Mouse (Mus musculus): ENCODE results near the gene Acsf3. TPM values are rescaled to one million over a fixed set of nuclear protein-coding genes. Genes with fewer than 3 reads are reported as not detected.

Acsf3 gene
- polyA plus RNA-seq, 1 experiment, result 7.4 TPM

DNA sequence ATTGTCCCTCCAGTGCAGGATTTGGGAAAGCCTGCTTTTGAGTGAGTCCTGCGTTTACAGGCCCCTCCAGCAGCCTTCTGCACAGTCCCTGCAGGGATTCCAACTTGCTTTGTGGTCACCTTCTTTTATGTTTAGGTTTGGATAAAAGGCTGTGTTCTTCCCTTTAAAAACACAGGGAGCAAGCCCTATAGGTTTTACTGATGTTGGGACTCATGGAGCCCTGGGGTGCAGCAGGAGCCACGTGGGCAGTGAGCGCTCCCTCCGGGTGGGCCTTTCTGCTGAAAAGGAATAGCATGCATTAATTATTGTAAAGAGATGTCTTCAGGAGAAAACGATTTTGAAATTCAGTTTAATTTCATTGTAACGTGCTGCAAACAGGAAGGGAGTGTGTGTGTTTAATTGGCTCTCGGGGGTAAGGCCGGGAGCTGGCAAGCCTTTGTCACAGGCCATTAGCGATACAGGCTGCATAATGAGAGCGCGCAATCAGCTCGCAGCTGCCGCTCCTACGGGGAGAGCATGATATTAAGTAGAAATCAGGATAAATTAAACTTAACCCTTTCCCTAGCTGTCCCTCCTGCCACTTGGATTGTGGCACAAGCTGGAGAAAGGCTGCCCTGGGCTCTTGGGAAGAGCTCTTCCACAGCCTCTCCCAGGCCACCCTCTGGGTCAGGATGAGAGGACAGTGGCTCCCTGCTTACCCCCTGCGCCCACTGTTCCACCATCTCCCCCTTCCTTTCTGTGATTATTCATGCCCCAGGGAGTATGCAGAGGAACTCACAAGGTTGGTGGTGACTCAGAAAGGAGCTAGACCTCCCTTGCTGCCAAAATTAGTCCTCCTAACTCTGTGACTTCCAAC is 28.8 kb downstream of the Acsf3 start:
- Histone ChIP-seq H3K4me3 (ENCODE audit: insufficient read depth, low read length) (no peak overlapping the region), H3K4me1 (ENCODE audit: control insufficient read depth, insufficient read depth, low read length) (no peaks in the 10 kb centered on the region), H3K27ac (ENCODE audit: insufficient read depth, low read depth, low read length) (no peak overlapping the region)
- no peak for TF ChIP-seq POLR2A (IDR thresholded peaks at IDR 0.05; ENCODE audit: borderline replicate concordance, low read depth, low read length)
- no peak for TF ChIP-seq CTCF (IDR thresholded peaks at IDR 0.05; ENCODE audit: low read depth, low read length)

GRCm38 (mm10) chr8:122805349-122805748 is 30.1 kb downstream of the Acsf3 start:
- H3K4me3 ChIP-seq (ENCODE audit: insufficient read depth, low read length), result no peak overlapping the region
- H3K27ac ChIP-seq (ENCODE audit: insufficient read depth, low read depth, low read length), result no peak overlapping the region
- H3K4me1 ChIP-seq (ENCODE audit: control insufficient read depth, insufficient read depth, low read length), result no peaks in the 10 kb centered on the region
- TF ChIP-seq POLR2A (IDR thresholded peaks at IDR 0.05; ENCODE audit: borderline replicate concordance, low read depth, low read length) (no peak), CTCF (IDR thresholded peaks at IDR 0.05; ENCODE audit: low read depth, low read length) (no peak)

DNA sequence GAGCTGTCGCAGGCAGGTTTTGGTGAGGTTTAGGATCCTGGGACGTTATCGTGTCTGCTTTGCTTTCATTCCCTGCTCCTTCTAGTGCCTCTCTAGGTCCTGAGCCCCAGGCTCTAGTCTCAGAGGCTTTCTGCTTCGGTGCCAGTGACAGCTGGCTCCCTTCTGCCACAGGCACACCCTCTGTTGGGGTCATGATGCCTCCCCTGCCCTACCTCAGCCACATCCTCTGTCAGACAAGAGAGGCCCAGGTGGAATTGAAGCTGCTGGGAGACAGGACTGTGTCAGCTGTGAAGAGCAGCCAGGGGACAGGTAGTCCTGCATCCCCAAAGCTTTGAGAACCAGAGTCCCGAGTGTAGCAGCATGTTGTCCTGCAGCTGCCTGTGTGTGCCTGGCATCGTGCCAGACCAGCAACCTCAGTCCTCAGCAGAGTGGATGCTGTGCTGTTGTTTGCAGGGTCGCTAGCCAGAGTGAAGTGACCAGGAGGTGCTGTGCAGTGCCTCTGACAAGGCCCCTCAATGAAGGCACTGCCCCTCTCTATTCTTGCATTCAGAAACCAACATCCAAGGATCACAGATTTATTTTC is 31.8 kb downstream of the Acsf3 start:
- no peak for TF ChIP-seq POLR2A (IDR thresholded peaks at IDR 0.05; ENCODE audit: borderline replicate concordance, low read depth, low read length)
- Histone ChIP-seq H3K4me3 (ENCODE audit: insufficient read depth, low read length) (no peak overlapping the region), H3K4me1 (ENCODE audit: control insufficient read depth, insufficient read depth, low read length) (no peaks in the 10 kb centered on the region), H3K27ac (ENCODE audit: insufficient read depth, low read depth, low read length) (no peak overlapping the region)

- H3K27ac ChIP-seq (ENCODE audit: insufficient read depth, low read depth, low read length), result no peak overlapping the region
- TF ChIP-seq CTCF (IDR thresholded peaks at IDR 0.05; ENCODE audit: low read depth, low read length) (no peak), POLR2A (IDR thresholded peaks at IDR 0.05; ENCODE audit: borderline replicate concordance, low read depth, low read length) (no peak)
- no peaks in the 10 kb centered on the region for H3K4me1 ChIP-seq (ENCODE audit: control insufficient read depth, insufficient read depth, low read length)
- no peak overlapping the region for H3K4me3 ChIP-seq (ENCODE audit: insufficient read depth, low read length)
Observed at GRCm38 (mm10) chr8:122807907-122808306, 32.6 kb downstream of the Acsf3 start.

DNA sequence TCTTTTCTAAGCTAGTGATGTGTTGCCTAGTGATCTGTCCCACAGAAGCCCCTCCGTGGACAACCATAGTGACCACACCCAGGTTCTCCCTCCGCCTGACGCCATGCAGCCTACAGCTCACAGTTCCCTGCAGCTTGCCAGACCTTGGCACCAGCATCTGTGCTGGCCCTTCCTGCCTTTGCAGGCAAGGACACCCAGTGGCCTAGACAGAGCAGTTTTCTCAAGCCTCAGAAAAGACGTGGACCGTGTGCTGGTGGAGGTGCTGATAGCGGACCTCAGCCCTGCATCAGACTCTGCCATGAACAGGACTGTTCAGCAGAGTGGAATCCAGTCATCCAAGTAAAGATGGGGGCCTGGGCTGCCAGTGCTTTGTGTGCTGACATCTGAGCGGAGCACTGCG is 35.1 kb downstream of the Acsf3 start:
- TF ChIP-seq CTCF (IDR thresholded peaks at IDR 0.05; ENCODE audit: low read depth, low read length), result no peak
- TF ChIP-seq POLR2A (IDR thresholded peaks at IDR 0.05; ENCODE audit: borderline replicate concordance, low read depth, low read length), result no peak
- Histone ChIP-seq H3K4me1 (ENCODE audit: control insufficient read depth, insufficient read depth, low read length) (no peaks in the 10 kb centered on the region), H3K4me3 (ENCODE audit: insufficient read depth, low read length) (no peak overlapping the region), H3K27ac (ENCODE audit: insufficient read depth, low read depth, low read length) (no peak overlapping the region)

DNA sequence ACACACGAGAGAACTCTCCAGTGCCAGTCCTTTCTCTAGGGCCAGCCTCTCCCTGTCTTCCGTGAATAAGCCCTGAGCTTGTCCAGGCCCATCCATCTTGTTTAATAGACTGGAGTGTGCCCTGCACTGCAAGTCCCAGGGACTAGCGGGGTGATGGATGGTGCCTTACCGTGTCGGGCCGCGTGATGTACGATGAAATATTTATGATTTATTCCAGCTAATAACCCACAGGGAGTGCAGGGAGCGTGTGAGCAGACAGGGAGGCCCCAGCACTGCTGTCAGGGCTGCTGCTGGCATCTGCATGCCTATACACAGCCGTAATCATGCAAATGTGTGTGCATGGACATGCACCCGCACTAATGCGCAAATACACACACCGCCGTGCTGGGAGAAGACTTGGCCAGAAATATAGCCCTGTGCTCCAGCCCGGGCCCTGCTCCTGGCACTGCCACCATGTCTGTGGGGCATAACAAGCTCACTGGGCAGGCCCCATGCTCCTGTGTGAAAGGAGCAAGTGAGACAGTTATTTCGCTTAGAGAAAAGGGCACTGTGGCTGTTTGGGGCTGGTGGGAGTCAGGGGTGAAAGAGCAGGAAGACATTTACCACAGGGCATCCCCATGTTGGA is 36.7 kb downstream of the Acsf3 start:
- TF ChIP-seq POLR2A (IDR thresholded peaks at IDR 0.05; ENCODE audit: borderline replicate concordance, low read depth, low read length), result no peak
- TF ChIP-seq CTCF (IDR thresholded peaks at IDR 0.05; ENCODE audit: low read depth, low read length), result no peak
- Histone ChIP-seq H3K27ac (ENCODE audit: insufficient read depth, low read depth, low read length) (no peak overlapping the region), H3K4me1 (ENCODE audit: control insufficient read depth, insufficient read depth, low read length) (no peaks in the 10 kb centered on the region), H3K4me3 (ENCODE audit: insufficient read depth, low read length) (no peak overlapping the region)

DNA sequence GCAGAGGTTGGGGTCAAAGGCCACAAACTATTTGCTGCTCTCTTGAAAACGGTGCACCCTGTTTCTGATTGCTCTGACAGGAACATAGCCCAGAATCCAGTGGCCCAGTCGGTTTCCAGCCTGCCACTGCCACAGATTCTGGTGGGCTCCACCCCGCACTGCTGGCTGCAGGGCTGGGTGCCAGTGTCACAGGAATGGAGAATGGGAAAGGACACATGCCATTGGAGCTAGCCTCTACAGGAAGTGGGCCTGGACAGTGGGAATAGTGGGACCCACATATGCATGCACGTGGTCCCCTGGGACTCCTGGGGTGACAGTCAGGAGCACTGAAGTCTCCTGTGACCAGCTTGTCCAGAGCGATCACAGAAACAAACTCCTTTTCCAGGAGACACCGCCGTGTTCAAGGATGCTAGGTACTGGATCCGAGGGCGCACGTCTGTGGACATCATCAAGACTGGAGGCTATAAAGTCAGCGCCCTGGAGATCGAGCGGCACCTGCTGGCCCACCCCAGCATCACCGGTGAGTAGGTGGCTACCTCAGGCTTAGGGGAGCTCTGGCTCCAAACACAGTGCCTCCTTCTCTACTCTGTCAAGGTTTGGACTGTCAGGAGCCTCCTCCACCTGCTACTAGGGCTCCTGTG is 37.4 kb downstream of the Acsf3 start:
- TF ChIP-seq POLR2A (IDR thresholded peaks at IDR 0.05; ENCODE audit: borderline replicate concordance, low read depth, low read length) (no peak), CTCF (IDR thresholded peaks at IDR 0.05; ENCODE audit: low read depth, low read length) (no peak)
- H3K4me3 ChIP-seq (ENCODE audit: insufficient read depth, low read length), result no peak overlapping the region
- H3K27ac ChIP-seq (ENCODE audit: insufficient read depth, low read depth, low read length), result no peak overlapping the region
- no peaks in the 10 kb centered on the region for H3K4me1 ChIP-seq (ENCODE audit: control insufficient read depth, insufficient read depth, low read length)

GRCm38 (mm10) chr8:122814608-122815007 is 39.3 kb downstream of the Acsf3 start:
- H3K27ac ChIP-seq (ENCODE audit: insufficient read depth, low read depth, low read length), result no peak overlapping the region
- TF ChIP-seq CTCF (IDR thresholded peaks at IDR 0.05; ENCODE audit: low read depth, low read length) (no peak), POLR2A (IDR thresholded peaks at IDR 0.05; ENCODE audit: borderline replicate concordance, low read depth, low read length) (no peak)
- H3K4me3 ChIP-seq (ENCODE audit: insufficient read depth, low read length), result no peak overlapping the region
- H3K4me1 ChIP-seq (ENCODE audit: control insufficient read depth, insufficient read depth, low read length), result no peaks in the 10 kb centered on the region

- H3K4me3 ChIP-seq (ENCODE audit: insufficient read depth, low read length), result no peak overlapping the region
- TF ChIP-seq POLR2A (IDR thresholded peaks at IDR 0.05; ENCODE audit: borderline replicate concordance, low read depth, low read length), result no peak
- TF ChIP-seq CTCF (IDR thresholded peaks at IDR 0.05; ENCODE audit: low read depth, low read length), result no peak
- no peaks in the 10 kb centered on the region for H3K4me1 ChIP-seq (ENCODE audit: control insufficient read depth, insufficient read depth, low read length)
- H3K27ac ChIP-seq (ENCODE audit: insufficient read depth, low read depth, low read length), result no peak overlapping the region
Observed at GRCm38 (mm10) chr8:122816965-122817364, 41.7 kb downstream of the Acsf3 start.

Data from bone marrow macrophage, adult 2 months (primary cell).